Mouse (Mus musculus) midbrain, embryonic 11.5 days (tissue): Measurements from ENCODE around the gene Cenpp. TPM values are rescaled to one million over a fixed set of nuclear protein-coding genes. Genes with fewer than 3 reads are reported as not detected.

Experiments used
- ATAC-seq: fragments of 200-750 bp; cut with Nextera tagmentation; 2 replicates; pipeline ENCODE4 v1.8.0; 2017; ENCODE audit warnings: moderate TSS enrichment, moderate library complexity; ENCODE audit not compliant: low FRiP score
- DNase-seq: peaks from one replicate; pipeline ENCODE4 v3.0.0; 2015; ENCODE audit warnings: low spot score; ENCODE audit errors: missing footprints
- H3K27ac ChIP-seq: fragments of 300-500 bp; sonication (generic); 2 replicates; pipeline ENCODE4 v1.5.1; 2014; ENCODE audit warnings: low read depth, low read length
- H3K27me3 ChIP-seq: fragments of 300-500 bp; sonication (generic); 2 replicates; pipeline ENCODE4 v1.6.1; 2014; ENCODE audit warnings: mild to moderate bottlenecking, low read length, moderate library complexity, mixed read lengths; ENCODE audit not compliant: control insufficient read depth, insufficient read depth
- H3K36me3 ChIP-seq: fragments of 300-500 bp; sonication (generic); 2 replicates; pipeline ENCODE4 v1.6.1; 2014; ENCODE audit warnings: mild to moderate bottlenecking, low read length, moderate library complexity, mixed read lengths; ENCODE audit not compliant: control insufficient read depth, insufficient read depth
- H3K4me1 ChIP-seq: fragments of 300-500 bp; sonication (generic); 2 replicates; pipeline ENCODE4 v1.6.1; 2014; ENCODE audit warnings: low read length; ENCODE audit not compliant: control insufficient read depth, insufficient read depth
- H3K4me2 ChIP-seq: fragments of 300-500 bp; sonication (generic); 2 replicates; pipeline ENCODE4 v1.6.1; 2014; ENCODE audit warnings: mild to moderate bottlenecking, moderate library complexity
- H3K4me3 ChIP-seq: fragments of 300-500 bp; sonication (generic); 2 replicates; pipeline ENCODE4 v1.5.1; 2014; ENCODE audit warnings: low read depth, low read length
- H3K9ac ChIP-seq: fragments of 300-500 bp; sonication (generic); 2 replicates; pipeline ENCODE4 v1.6.1; 2014; ENCODE audit warnings: low read length
- H3K9me3 ChIP-seq: fragments of 300-500 bp; sonication (generic); 2 replicates; pipeline ENCODE4 v1.6.1; 2016; ENCODE audit warnings: low read length; ENCODE audit not compliant: control insufficient read depth
- WGBS: fragments of 180-500 bp; shearing (Covaris S2); extraction: QIAGEN DNeasy Blood & Tissue Kit; methylation state at CpG from one replicate; pipeline ENCODE4 v1.1.7; 2014; 5-methylcytosine and 5-hydroxymethylcytosine counted together
- polyA plus RNA-seq: library from polyadenylated mRNA; unstranded; fragments of >200 nt; fragmentation: Nextera tagmentation; extraction: Ambion mirVana; gene quantifications from 2 replicates; pipeline ENCODE4 v1.2.1, GENCODE M21; 2014

Cenpp gene
- polyA plus RNA-seq, 1 experiment from 2014 or later: 40.7 TPM

DNA sequence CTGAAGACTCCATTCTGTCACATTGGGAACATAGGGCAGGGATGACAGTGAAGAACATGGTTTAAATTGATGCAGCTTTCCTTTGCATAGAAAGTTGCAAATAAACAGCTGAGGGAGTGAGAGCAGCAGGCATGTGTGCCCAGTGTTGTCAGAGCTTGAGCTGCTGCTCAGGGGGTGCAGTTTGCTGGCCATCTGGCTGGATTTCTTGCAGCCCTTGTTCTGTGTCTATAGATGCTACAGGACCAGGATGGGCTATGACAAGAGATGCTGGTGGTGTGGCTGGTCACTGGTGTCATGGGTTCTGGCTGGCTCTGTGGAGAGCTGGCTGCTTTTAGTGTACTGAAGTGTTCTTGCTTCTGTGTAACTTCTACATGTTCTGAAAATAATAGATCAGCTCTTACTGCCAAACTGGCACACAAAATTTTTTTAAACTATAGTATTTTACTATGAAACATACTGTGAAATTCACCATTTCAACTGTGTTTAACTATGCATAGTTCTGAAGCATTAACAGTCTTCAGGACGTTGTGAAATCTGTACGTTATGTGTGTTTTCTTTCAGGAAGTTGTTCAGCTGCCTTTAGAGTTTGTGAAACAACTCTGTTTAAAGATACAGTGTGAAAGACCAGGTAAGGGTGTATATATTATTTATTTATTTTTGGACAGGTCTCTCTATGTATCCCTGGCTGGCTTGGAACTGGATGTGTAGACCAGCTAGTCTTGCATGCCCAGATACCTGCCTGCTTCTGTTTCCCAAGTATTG lies 219.1 kb downstream of the Cenpp start:
- H3K4me3 ChIP-seq: no peak overlapping the region
- no peak for ATAC-seq
- no peak overlapping the region for H3K27ac ChIP-seq
- no peaks in the 10 kb centered on the region for H3K9me3 ChIP-seq
- no peaks in the 10 kb centered on the region; the same call in none of the 2 replicates for H3K36me3 ChIP-seq
- H3K9ac ChIP-seq: no peak overlapping the region
- 87% methylated on average over 2 of the region's 2 CpGs for WGBS
- DNase-seq: no peak
- no peaks in the 10 kb centered on the region for H3K4me1 ChIP-seq
- H3K4me2 ChIP-seq: no peak overlapping the region
- no peaks in the 10 kb centered on the region for H3K27me3 ChIP-seq

DNA sequence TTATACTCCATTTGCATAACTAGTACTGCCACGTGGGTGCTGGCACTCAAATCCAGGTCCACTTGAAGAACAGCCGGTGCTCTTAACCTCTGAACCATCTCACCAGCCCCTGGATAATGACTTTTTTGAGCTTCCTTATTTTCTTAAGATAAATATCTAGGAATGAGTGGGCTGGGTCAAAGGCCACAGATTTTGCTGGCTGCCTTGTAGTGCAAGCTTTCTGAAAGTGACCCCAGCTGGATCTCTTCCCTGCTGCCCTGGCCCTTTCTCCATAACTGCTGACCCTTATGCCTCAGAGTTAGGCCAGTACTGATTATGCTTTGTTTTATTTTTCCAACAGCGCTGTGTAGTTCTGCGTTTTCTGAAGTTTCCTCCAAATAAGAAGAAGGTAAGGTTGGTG lies 222.1 kb downstream of the Cenpp start:
- WGBS: 84% methylated on average over 4 of the region's 4 CpGs
- H3K4me2 ChIP-seq: no peak overlapping the region
- no peak overlapping the region for H3K4me3 ChIP-seq
- H3K27me3 ChIP-seq: no peaks in the 10 kb centered on the region
- no peak overlapping the region for H3K9ac ChIP-seq
- no peaks in the 10 kb centered on the region; the same call in none of the 2 replicates for H3K36me3 ChIP-seq
- no peak overlapping the region for H3K27ac ChIP-seq
- H3K9me3 ChIP-seq: no peaks in the 10 kb centered on the region
- DNase-seq (no peak), ATAC-seq (no peak)
- H3K4me1 ChIP-seq: no peaks in the 10 kb centered on the region

DNA sequence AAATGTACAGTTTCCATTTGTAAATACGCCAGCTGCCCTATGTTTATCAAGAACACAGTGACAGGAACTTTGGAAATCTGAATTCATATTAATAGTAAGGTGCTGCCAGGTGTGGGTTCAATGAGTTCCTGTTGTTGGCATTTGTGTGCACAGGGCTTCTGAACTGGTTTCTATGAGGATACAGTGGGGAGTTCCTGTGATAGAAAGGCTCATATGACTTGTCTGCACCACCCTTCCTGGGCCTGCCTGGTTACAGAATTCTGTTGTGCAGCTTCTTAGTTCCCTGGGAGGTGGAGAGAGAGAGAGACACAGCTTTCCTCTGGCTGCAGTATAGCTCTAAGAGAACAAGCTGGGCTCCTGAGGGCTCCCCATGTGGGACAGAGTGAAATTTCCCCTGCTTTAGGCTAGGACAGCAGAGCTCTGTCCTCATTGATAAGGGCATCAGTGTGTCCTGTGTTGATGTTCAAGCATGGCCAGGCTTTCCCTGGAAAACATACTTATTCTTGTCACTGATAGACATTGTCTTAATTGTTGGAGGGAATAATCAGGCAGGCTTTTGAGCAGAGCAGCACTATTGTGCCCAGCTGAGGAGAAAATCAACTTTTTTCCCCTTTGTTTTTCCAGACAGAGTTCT lies 224.4 kb downstream of the Cenpp start:
- Histone ChIP-seq H3K27ac (no peak overlapping the region), H3K9me3 (no peaks in the 10 kb centered on the region), H3K4me1 (no peaks in the 10 kb centered on the region), H3K9ac (no peak overlapping the region), H3K4me3 (no peak overlapping the region), H3K36me3 (no peaks in the 10 kb centered on the region; the same call in 1 of the 2 replicates), H3K4me2 (no peak overlapping the region), H3K27me3 (no peaks in the 10 kb centered on the region)
- ATAC-seq (no peak), DNase-seq (no peak)
- WGBS: 91% methylated on average over 1 of the region's 1 CpGs

DNA sequence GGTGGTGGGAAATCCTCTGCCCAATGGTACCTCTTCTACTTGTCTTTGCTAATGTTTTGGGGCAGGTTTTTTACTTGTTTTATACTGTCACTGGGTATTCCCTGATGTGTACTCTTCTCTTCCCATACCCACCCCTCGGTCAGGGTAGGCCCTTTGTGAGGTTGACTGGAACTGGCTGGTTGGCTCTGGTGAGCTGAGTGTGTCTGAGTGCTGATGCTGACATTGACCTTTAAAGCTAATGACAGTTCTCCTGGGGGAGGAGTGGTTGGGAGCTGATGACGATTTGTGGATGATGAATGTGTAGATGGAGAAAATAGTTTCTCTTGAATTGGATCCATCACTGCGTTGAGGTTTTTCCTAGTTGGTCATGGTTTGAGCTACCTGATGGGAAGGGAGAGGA lies 225.8 kb downstream of the Cenpp start:
- Histone ChIP-seq H3K4me2 (no peak overlapping the region), H3K27ac (no peak overlapping the region), H3K4me1 (peaks cover 12% of the 10 kb centered on the region), H3K9ac (no peak overlapping the region), H3K4me3 (no peak overlapping the region), H3K9me3 (no peaks in the 10 kb centered on the region), H3K27me3 (no peaks in the 10 kb centered on the region), H3K36me3 (no peaks in the 10 kb centered on the region)
- DNase-seq: no peak
- 87% methylated on average over 3 of the region's 3 CpGs for WGBS
- ATAC-seq: no peak

DNA sequence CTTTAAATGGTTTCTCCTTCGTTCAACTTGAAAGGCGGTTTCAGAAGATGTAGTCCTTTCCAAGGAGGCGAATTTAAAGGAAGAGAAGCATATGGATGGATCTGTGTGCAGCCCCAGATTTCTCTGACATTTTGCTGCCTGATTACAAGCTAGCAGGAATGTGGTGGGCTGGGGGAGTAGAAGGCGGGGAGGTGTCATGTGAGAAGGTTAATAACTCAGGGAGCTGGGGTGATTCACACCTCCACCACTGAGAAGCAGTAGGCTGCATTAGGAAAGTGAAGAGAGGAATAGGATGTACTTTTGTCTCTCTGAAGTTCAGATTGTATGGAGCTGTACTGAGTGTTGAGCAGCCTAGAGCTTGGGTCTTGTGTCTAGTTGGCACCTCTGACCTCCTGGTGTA lies 230.6 kb downstream of the Cenpp start:
- peak overlapping the region; percentile 84 for H3K4me3 ChIP-seq
- H3K27ac ChIP-seq: no peak overlapping the region
- 39% methylated on average over 4 of the region's 4 CpGs for WGBS
- H3K9ac ChIP-seq: peak overlapping the region; percentile 84
- H3K4me1 ChIP-seq: peaks cover 15% of the 10 kb centered on the region
- H3K9me3 ChIP-seq: no peaks in the 10 kb centered on the region
- no peaks in the 10 kb centered on the region for H3K36me3 ChIP-seq
- DNase-seq (no peak), ATAC-seq (no peak)
- H3K4me2 ChIP-seq: peak overlapping the region; percentile 97
- no peaks in the 10 kb centered on the region for H3K27me3 ChIP-seq

DNA sequence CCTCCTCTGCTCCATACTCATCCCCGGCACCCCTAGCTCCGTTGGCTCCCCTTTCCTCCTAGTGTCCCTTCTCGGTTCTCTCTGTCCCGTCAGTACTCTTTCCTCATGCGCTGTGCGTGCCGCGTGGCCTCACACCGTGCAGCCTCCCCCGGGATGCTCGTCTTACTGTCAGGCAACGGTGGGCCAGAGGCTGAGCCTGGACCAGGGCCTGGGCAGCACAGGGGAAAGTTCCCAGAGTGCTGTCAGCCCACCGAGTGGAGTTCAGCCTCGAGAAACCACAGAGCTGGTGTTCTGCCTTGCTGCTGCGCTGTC lies 231.0 kb downstream of the Cenpp start:
- under 1% methylated on average over 15 of the region's 15 CpGs for WGBS
- H3K27ac ChIP-seq: no peak overlapping the region
- no peak; the same call in 1 of the 2 replicates for ATAC-seq

DNA sequence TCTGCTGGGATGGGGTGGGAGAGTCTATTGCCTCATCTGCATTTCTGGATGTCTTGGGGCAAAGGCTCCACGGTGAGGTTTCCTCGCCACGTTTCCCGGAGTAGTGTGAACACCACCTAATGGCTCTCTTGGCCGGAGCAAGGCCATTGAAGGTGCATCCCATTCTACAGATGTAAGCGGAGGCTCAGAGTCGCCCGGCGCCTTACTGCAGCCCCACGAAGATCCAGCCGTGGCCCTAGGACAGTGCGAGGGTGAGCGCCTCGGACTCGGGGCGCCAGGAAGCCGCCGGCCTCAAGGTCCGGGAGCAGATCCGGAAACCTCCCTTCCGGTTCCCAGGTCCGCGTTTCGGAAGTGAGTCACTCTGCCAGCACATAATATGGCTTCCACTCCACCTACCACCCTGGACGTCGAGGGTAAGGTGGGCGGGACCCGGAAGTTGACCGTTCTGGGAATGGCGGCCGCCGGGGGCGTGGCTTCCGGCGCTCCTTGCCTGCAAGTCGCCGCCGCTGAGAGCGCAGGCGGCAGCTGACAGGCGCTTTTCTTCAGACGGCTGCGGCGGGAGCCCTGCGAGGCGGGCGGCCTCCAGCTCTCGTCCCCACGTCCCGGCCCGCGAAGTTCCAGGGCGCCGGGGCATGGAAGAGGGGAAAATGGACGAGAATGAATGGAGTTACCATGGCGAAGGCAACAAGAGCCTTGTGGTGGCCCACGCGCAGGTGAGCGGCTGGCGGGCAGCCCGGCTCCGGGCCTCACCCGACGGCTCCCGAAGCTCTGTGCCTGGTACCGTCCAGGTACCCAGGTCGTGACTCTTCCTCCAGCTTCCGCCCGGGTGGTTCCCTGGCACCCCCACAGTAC lies 231.6 kb downstream of the Cenpp start, which contains the start of gene Ippk:
Gene Ippk (plus strand): TSS at position 496 of the 852 bp plus-strand sequence.
- Histone ChIP-seq H3K36me3 (no peaks in the 10 kb centered on the region), H3K27me3 (no peaks in the 10 kb centered on the region), H3K4me2 (peak within 1 kb of the TSS; percentile 97), H3K9ac (peak within 1 kb of the TSS; percentile 85), H3K4me3 (peak within 1 kb of the TSS; percentile 84), H3K4me1 (peaks cover 15% of the 10 kb centered on the region), H3K9me3 (no peaks in the 10 kb centered on the region), H3K27ac (peak within 1 kb of the TSS; percentile 65)
- DNase-seq (peak; percentile 98), ATAC-seq (peak; percentile 98)
- WGBS: under 1% methylated on average over 65 of the region's 69 CpGs

More for the DNA sequence above, 231.0 kb downstream of the Cenpp start:
- Histone ChIP-seq H3K4me2 (peak overlapping the region; percentile 97), H3K9me3 (no peaks in the 10 kb centered on the region), H3K36me3 (no peaks in the 10 kb centered on the region), H3K4me3 (peak overlapping the region; percentile 84), H3K27me3 (no peaks in the 10 kb centered on the region), H3K4me1 (peaks cover 15% of the 10 kb centered on the region), H3K9ac (peak overlapping the region; percentile 84)
- DNase-seq: no peak
